Mouse (Mus musculus): Measurements from ENCODE around the gene Adh1.

Gene Adh1

DNA sequence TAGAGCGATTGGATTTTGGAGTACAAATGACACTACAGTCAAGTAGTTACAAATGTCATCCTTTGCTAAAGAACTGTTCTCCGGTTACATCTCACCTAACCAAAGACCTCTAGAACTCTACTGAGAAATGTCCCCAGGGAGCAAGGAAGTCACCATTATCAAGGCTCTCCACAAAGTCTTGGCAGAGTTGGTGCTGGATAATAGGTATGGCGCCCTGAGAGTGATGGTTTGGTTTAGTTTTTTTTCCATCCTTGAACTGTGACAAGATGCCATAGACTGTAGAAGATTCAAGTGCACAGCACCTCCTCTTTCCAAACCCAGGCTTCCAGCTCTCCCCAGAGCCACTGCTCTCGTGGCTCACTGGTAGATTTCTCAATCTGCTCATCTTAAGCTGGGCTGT lies 26.9 kb downstream of the Adh1 start:
- DNase-seq (ENCODE audit: low read depth), result no peak

DNA sequence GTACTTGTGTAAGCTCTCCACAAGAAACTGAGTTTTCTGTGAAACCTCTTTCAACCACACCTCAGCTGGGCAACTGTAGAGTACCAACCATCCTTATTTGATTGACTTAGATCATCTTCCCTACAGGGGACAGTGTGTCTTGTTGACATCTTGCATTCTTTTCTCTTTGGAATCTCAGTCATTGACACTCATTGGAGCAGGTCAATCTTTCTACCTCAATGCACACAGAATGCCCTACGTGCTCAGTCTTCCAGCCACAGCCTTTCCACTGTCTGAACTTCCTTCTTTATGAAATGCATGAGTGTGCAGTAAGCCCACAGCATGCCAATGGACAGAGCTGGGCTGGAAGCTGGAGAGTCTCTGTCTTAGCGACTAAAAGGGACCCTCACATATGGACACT lies 29.9 kb downstream of the Adh1 start:
- DNase-seq (ENCODE audit: low read depth), result no peak

GRCm38 (mm10) chr3:138291529-138292117 lies 30.8 kb downstream of the Adh1 start:
- no peak for DNase-seq (ENCODE audit: low read depth)

GRCm38 (mm10) chr3:138293298-138293895 lies 32.6 kb downstream of the Adh1 start:
- no peak for DNase-seq (ENCODE audit: low read depth)

GRCm38 (mm10) chr3:138300130-138300529 lies 39.3 kb downstream of the Adh1 start:
- DNase-seq (ENCODE audit: low read depth), result no peak

- no peak for DNase-seq (ENCODE audit: low read depth)
Observed at GRCm38 (mm10) chr3:138302676-138303075, 41.9 kb downstream of the Adh1 start.

- no peak for DNase-seq (ENCODE audit: low read depth)
Observed at GRCm38 (mm10) chr3:138303771-138304488, 43.1 kb downstream of the Adh1 start.

DNA sequence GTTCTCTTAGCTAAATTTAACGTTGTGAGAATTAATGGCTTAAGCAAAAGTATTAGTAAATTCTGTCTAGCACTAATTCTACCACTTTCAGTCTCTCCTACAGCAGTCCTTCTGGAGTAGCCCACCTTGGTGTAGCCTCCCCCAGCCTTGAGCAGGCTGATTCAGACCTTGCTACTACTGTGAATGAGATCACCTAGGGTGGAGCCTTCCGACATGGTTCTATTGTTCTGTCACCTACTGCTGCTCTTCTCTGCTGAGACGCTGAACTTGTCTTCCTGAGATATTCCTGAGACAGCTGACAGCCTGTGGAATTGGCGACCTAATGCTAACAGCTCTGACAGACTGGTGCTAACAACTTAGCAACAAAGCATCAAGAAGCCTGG lies 43.7 kb downstream of the Adh1 start:
- DNase-seq (ENCODE audit: low read depth), result no peak

GRCm38 (mm10) chr3:138305486-138306289 lies 44.9 kb downstream of the Adh1 start:
- DNase-seq (ENCODE audit: low read depth), result no peak

GRCm38 (mm10) chr3:138306290-138306683 lies 45.5 kb downstream of the Adh1 start:
- DNase-seq (ENCODE audit: low read depth), result no peak

GRCm38 (mm10) chr3:138309910-138310309 lies 49.1 kb downstream of the Adh1 start:
- no peak for DNase-seq (ENCODE audit: low read depth)

DNA sequence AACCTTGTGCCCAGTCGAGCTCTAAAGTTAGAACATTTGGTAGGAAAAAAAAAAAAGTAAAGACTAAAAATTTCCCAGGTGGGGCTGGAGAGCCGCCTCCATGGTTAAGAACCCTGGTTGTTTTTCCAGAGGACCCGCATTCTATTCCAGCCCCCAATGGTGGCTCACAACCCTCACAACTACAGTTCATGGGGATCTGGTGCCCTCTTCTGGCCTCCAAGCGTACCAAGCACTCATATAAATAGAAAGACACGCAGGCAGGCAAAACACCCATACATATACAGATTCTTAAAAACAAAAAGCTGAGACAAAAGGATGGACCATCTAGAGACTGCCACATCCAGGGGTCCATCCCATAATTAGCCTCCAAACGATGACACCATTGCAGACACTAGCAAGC lies 50.2 kb downstream of the Adh1 start:
- no peak for DNase-seq (ENCODE audit: low read depth)

DNA sequence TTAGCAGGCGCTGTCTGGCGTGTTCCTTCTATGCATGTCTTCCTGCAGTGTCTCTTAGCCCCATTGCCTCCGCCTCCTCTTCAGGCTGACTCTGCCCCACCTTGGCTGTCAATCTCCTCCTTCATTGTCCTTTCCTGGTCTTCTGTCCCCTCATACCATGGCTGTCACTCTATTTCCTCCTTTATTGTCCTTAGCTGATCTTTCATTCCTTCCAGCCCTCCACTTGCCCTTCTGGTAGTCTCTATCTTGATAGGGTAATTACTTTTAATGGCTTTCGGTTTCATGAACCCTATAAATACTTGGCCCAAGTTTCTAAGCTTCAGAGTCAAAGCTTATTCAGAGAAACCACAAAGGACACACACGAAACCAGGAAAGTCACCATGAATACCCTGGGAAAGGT lies 52.2 kb downstream of the Adh1 start, which contains the start of gene Adh6a:
Adh6a (plus strand) TSS at position 322 of the 400 bp plus-strand sequence.
- no peak for DNase-seq (ENCODE audit: low read depth)

- no peak for DNase-seq (ENCODE audit: low read depth)
Observed at GRCm38 (mm10) chr3:138316908-138317472, 56.2 kb downstream of the Adh1 start.

- no peak for DNase-seq (ENCODE audit: low read depth)
Observed at GRCm38 (mm10) chr3:138325001-138325400, 64.2 kb downstream of the Adh1 start.

GRCm38 (mm10) chr3:138325466-138325865 lies 64.7 kb downstream of the Adh1 start:
- DNase-seq (ENCODE audit: low read depth), result no peak

DNA sequence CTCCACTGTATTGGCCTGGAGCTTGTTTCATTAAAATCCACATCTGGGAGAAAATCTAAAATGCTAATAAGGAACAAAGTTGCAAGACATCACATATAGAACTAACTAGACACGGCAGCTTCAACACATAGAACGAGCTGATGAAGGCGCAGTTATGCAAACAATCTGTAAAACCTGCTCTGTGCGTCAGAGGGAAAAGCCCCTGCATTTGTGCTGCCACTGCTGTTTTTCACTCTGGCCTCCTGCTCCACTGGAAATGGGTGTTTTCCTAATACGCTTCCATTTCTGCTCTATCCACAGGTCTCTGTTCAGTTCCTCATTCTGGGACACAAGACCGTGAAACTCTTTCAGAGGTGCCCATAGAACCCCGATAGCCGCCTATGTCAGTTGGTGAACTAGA lies 73.1 kb downstream of the Adh1 start:
- DNase-seq (ENCODE audit: low read depth), result no peak

GRCm38 (mm10) chr3:138334320-138334719 lies 73.5 kb downstream of the Adh1 start:
- no peak for DNase-seq (ENCODE audit: low read depth)

DNA sequence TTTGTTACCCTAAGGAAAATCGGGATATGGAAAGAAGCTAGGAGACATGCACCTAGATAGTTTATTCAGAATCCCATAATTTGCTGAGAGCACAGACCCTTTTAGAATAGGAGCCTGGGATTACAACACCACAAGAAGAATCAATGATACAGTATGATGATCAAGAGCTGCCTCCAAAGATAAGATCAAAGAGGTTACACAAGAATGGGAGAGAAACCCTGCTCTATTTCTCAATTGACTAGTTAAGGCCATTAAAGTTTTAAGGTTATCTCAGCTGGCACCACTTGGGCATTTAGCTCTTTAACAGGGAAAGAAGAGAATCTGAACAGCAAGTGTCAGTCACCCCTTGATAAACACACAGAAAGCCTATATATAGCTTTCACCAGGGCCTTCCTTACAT lies 74.8 kb downstream of the Adh1 start:
- no peak for DNase-seq (ENCODE audit: low read depth)

- no peak for DNase-seq (ENCODE audit: low read depth)
Observed at GRCm38 (mm10) chr3:138336104-138336754, 75.4 kb downstream of the Adh1 start.
